13 mouse cellular contexts compared by ENCODE assay signal in genomic region chr4:151170658-151171057, GRCm38 (mm10).
DNase-seq lines count a peak whose midpoint lies in the region; ATAC-seq lines count a peak whose summit lies in the region.
"Had no signal": no experiment of that assay in that cellular context is flagged by ENCODE, and none has a peak within 500 bp of the region (broad histone marks: within the 10 kb centered on the region; RNA-seq: fewer than 3 reads in every experiment).

No protein-coding gene starts in this region.

- H3K27ac ChIP-seq in hindbrain, embryonic 11.5 days (ENCODE audit: low read depth, low read length): 0 out of 2 replicates have a peak overlapping the region, but pooled peaks have one; percentile 24
- no peak overlapping the region for H3K27ac ChIP-seq in hindbrain, embryonic 10.5 days
- peak overlapping the region; percentile 15; the same call in 1 of the 2 replicates for H3K27ac ChIP-seq in midbrain, embryonic 13.5 days
- H3K27ac ChIP-seq in midbrain, embryonic 14.5 days (replicated peaks; ENCODE audit: low read depth, low read length): no peak overlapping the region
- H3K27ac ChIP-seq in intestine, embryonic 15.5 days: no peak overlapping the region
- H3K27ac ChIP-seq in stomach, embryonic 15.5 days: no peak overlapping the region
- H3K27ac ChIP-seq: embryonic facial prominence, embryonic 13.5 days had no signal

- H3K4me1 ChIP-seq in hindbrain, embryonic 11.5 days (replicated peaks; ENCODE audit: control insufficient read depth, insufficient read depth, low read length): no peaks in the 10 kb centered on the region; the same call in 1 of the 2 replicates
- peaks cover 30% of the 10 kb centered on the region for H3K4me1 ChIP-seq in hindbrain, embryonic 10.5 days (replicated peaks)
- peaks cover 22% of the 10 kb centered on the region for H3K4me1 ChIP-seq in midbrain, embryonic 13.5 days (replicated peaks)
- H3K4me1 ChIP-seq in midbrain, embryonic 14.5 days (ENCODE audit: control insufficient read depth, insufficient read depth, low read length): peaks cover 5% of the 10 kb centered on the region; the same call in 1 of the 2 replicates
- peaks cover 20% of the 10 kb centered on the region for H3K4me1 ChIP-seq in intestine, embryonic 15.5 days (replicated peaks)
- H3K4me1 ChIP-seq in stomach, embryonic 15.5 days: peaks cover 10% of the 10 kb centered on the region; the same call in 1 of the 2 replicates

- no peaks in the 10 kb centered on the region for H3K36me3 ChIP-seq in hindbrain, embryonic 11.5 days (ENCODE audit: control insufficient read depth, insufficient read depth, low read length)
- H3K36me3 ChIP-seq in hindbrain, embryonic 10.5 days: no peaks in the 10 kb centered on the region
- H3K36me3 ChIP-seq in midbrain, embryonic 13.5 days: no peaks in the 10 kb centered on the region
- H3K36me3 ChIP-seq in midbrain, embryonic 14.5 days (ENCODE audit: control insufficient read depth, insufficient read depth, low read length): no peaks in the 10 kb centered on the region
- no peaks in the 10 kb centered on the region for H3K36me3 ChIP-seq in intestine, embryonic 15.5 days
- H3K36me3 ChIP-seq in stomach, embryonic 15.5 days: no peaks in the 10 kb centered on the region
- H3K36me3 ChIP-seq: embryonic facial prominence, embryonic 13.5 days had no signal

- no peaks in the 10 kb centered on the region for H3K27me3 ChIP-seq in hindbrain, embryonic 11.5 days (ENCODE audit: control insufficient read depth, insufficient read depth, low read length)
- H3K27me3 ChIP-seq in hindbrain, embryonic 10.5 days (ENCODE audit: insufficient read depth, poor library complexity, severe bottlenecking): peaks cover 7% of the 10 kb centered on the region; the same call in 1 of the 2 replicates
- peaks cover 23% of the 10 kb centered on the region; the same call in 1 of the 2 replicates for H3K27me3 ChIP-seq in midbrain, embryonic 13.5 days
- H3K27me3 ChIP-seq in midbrain, embryonic 14.5 days (ENCODE audit: control insufficient read depth, insufficient read depth, low read length): 0 out of 2 replicates have a peak, but pooled peaks cover 4% of the 10 kb centered on the region
- peaks cover 3% of the 10 kb centered on the region; the same call in 1 of the 2 replicates for H3K27me3 ChIP-seq in intestine, embryonic 15.5 days (replicated peaks)
- 0 out of 2 replicates have a peak, but pooled peaks cover 4% of the 10 kb centered on the region for H3K27me3 ChIP-seq in stomach, embryonic 15.5 days (replicated peaks)

- H3K9ac ChIP-seq in hindbrain, embryonic 11.5 days (ENCODE audit: low read depth, low read length): peak overlapping the region; percentile 7; the same call in 1 of the 2 replicates
- no peak overlapping the region for H3K9ac ChIP-seq in midbrain, embryonic 13.5 days (replicated peaks)
- H3K9ac ChIP-seq in midbrain, embryonic 14.5 days (replicated peaks; ENCODE audit: low read length): no peak overlapping the region
- H3K9ac ChIP-seq in intestine, embryonic 15.5 days: no peak overlapping the region
- H3K9ac ChIP-seq in stomach, embryonic 15.5 days: no peak overlapping the region
- H3K9ac ChIP-seq: embryonic facial prominence, embryonic 13.5 days had no signal

- ATAC-seq in hindbrain, embryonic 11.5 days (ENCODE audit: low FRiP score): no peak; the same call in 1 of the 2 replicates
- ATAC-seq in midbrain, embryonic 13.5 days: peak; percentile 40
- ATAC-seq in midbrain, embryonic 14.5 days (ENCODE audit: low FRiP score, low TSS enrichment): no peak
- ATAC-seq in intestine, embryonic 15.5 days: peak; percentile 55
- no peak for ATAC-seq in stomach, embryonic 15.5 days (ENCODE audit: insufficient read depth, low FRiP score, low read depth)
- ATAC-seq in monocyte, adult 5-6 weeks (replicated peaks; ENCODE audit: insufficient number of reproducible peaks, low FRiP score, low TSS enrichment, poor library complexity, severe bottlenecking): no peak

- H3K4me2 ChIP-seq in hindbrain, embryonic 11.5 days (replicated peaks; ENCODE audit: low read depth, low read length): no peak overlapping the region
- H3K4me2 ChIP-seq in midbrain, embryonic 13.5 days (replicated peaks): no peak overlapping the region
- no peak overlapping the region for H3K4me2 ChIP-seq in midbrain, embryonic 14.5 days (ENCODE audit: low read length)
- H3K4me2 ChIP-seq in intestine, embryonic 15.5 days (replicated peaks): peak overlapping the region; percentile 50
- peak overlapping the region; percentile 42 for H3K4me2 ChIP-seq in stomach, embryonic 15.5 days
- H3K4me2 ChIP-seq: embryonic facial prominence, embryonic 13.5 days had no signal

- WGBS in hindbrain, embryonic 11.5 days: 65% methylated on average over 18 of the region's 18 CpGs
- 69% methylated on average over 18 of the region's 18 CpGs for whole genome bisulfite sequencing in hindbrain, embryonic 10.5 days
- 63% methylated on average over 18 of the region's 18 CpGs for WGBS in midbrain, embryonic 13.5 days
- 58% methylated on average over 18 of the region's 18 CpGs for WGBS in midbrain, embryonic 14.5 days
- 23% methylated on average over 18 of the region's 18 CpGs for WGBS in intestine, embryonic 15.5 days
- WGBS in stomach, embryonic 15.5 days: 23% methylated on average over 18 of the region's 18 CpGs

- no peak overlapping the region for H3K4me3 ChIP-seq in hindbrain, embryonic 11.5 days (ENCODE audit: low read depth, low read length)
- no peak overlapping the region for H3K4me3 ChIP-seq in hindbrain, embryonic 10.5 days
- no peak overlapping the region for H3K4me3 ChIP-seq in midbrain, embryonic 13.5 days (replicated peaks)
- H3K4me3 ChIP-seq in midbrain, embryonic 14.5 days (replicated peaks; ENCODE audit: low read depth, low read length): no peak overlapping the region
- peak overlapping the region; percentile 19; the same call in 1 of the 2 replicates for H3K4me3 ChIP-seq in intestine, embryonic 15.5 days (replicated peaks)
- H3K4me3 ChIP-seq in stomach, embryonic 15.5 days (replicated peaks): no peak overlapping the region
- H3K4me3 ChIP-seq: embryonic facial prominence, embryonic 13.5 days had no signal

- no peaks in the 10 kb centered on the region for H3K9me3 ChIP-seq in hindbrain, embryonic 11.5 days (ENCODE audit: control insufficient read depth, low read length)
- no peaks in the 10 kb centered on the region for H3K9me3 ChIP-seq in hindbrain, embryonic 10.5 days
- no peaks in the 10 kb centered on the region for H3K9me3 ChIP-seq in midbrain, embryonic 13.5 days
- no peaks in the 10 kb centered on the region for H3K9me3 ChIP-seq in midbrain, embryonic 14.5 days (ENCODE audit: control insufficient read depth, low read length)
- no peaks in the 10 kb centered on the region for H3K9me3 ChIP-seq in intestine, embryonic 15.5 days
- H3K9me3 ChIP-seq in stomach, embryonic 15.5 days: no peaks in the 10 kb centered on the region
- H3K9me3 ChIP-seq: embryonic facial prominence, embryonic 13.5 days had no signal

- DNase-seq in hindbrain, embryonic 11.5 days (ENCODE audit: low spot score): no peak
- no peak for DNase-seq in hindbrain, embryonic 10.5 days (ENCODE audit: low spot score)
- no peak for DNase-seq in midbrain, embryonic 14.5 days
- no peak for DNase-seq in retina, postnatal 1 day
- DNase-seq: adrenal gland, postnatal 36 days; B cell, adult 2 months; cerebellum, adult 8-10 months; kidney, postnatal 25 days had no signal

Comparison
In these comparisons a context has a peak if more than half of its experiments do, and no peak if none do; other contexts are left out.
1. ATAC-seq: peak in midbrain, embryonic 13.5 days (single experiment) and intestine, embryonic 15.5 days (single experiment); none in hindbrain, embryonic 11.5 days (single experiment), midbrain, embryonic 14.5 days (single experiment), stomach, embryonic 15.5 days (single experiment) and monocyte, adult 5-6 weeks (single experiment).
2. H3K27ac ChIP-seq: peak in hindbrain, embryonic 11.5 days (single experiment) and midbrain, embryonic 13.5 days (single experiment); none in hindbrain, embryonic 10.5 days (single experiment), midbrain, embryonic 14.5 days (single experiment), intestine, embryonic 15.5 days (single experiment) and stomach, embryonic 15.5 days (single experiment).
3. H3K4me2 ChIP-seq: peak in intestine, embryonic 15.5 days (single experiment) and stomach, embryonic 15.5 days (single experiment); none in hindbrain, embryonic 11.5 days (single experiment), midbrain, embryonic 13.5 days (single experiment) and midbrain, embryonic 14.5 days (single experiment).